Mouse (Mus musculus) hematopoietic stem cell, adult 5-6 weeks (primary cell): ENCODE data around the gene Aqp3. TPM values are rescaled to one million over a fixed set of nuclear protein-coding genes. Genes with fewer than 3 reads are reported as not detected.

ENCODE experiments used
- ATAC-seq, 2 experiments: fragments of 125-278 bp in 1 of 2; replicated peaks in 1 of 2; 2 replicates each; pipeline ENCODE4 v1.8.0; 2016 to 2017; ENCODE audit warnings: inconsistent platforms in 2 of 2, mild to moderate bottlenecking in 2 of 2, moderate number of reproducible peaks in 2 of 2, low read depth in 1 of 2, moderate TSS enrichment in 1 of 2; ENCODE audit not compliant: low FRiP score in 2 of 2, poor library complexity in 2 of 2, severe bottlenecking in 2 of 2, insufficient read depth in 1 of 2, low TSS enrichment in 1 of 2
- total RNA-seq: library from RNA; stranded (forward); fragments of 172-1452, 232-1000 nt; gene quantifications from 2 replicates; pipeline ENCODE4 v1.2.3, GENCODE M21; 2017

Gene Aqp3
- total RNA-seq, 1 experiment from 2014 or later: not detected

DNA sequence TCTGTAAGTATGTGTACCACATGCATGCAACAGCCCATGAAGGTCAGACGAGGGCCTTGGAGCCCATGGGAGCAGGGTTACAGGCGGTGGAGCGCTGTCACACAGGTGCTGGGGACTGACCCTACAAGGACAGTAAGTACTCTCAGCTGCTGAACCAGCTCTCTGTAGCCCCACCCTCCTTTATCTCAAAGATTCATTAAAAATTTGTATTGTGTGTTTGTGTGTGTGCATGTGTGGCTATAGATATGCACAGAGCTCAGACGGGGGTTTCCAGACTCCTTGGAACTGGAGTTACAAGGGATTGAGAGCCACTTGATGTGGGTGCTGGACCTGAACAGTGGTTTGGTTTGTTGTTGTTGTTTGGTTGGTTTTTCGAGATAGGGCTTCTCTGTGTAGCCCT, 16.2 kb downstream of the Aqp3 start:
- ATAC-seq: no peak; a peak in 1 of 4 replicates

DNA sequence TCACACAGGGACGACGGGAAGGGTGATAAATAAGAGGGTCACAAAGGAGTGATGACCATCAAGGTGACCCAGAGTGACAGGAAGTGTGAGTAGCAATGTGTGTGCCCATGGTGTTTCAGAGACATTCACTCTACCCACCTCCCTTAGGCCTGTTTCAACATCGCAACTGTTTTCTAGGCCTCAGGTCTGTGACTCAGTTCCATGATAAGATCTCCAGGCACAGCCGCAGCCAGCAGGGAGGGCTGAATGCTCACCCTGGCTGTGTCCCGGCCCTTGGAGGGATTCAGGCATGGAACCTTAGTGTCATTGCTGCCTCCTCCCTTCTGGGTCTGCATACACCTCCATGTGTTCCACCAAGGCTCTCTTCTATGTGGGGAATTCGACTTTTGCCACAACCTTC, 19.3 kb downstream of the Aqp3 start:
- ATAC-seq: no peak

DNA sequence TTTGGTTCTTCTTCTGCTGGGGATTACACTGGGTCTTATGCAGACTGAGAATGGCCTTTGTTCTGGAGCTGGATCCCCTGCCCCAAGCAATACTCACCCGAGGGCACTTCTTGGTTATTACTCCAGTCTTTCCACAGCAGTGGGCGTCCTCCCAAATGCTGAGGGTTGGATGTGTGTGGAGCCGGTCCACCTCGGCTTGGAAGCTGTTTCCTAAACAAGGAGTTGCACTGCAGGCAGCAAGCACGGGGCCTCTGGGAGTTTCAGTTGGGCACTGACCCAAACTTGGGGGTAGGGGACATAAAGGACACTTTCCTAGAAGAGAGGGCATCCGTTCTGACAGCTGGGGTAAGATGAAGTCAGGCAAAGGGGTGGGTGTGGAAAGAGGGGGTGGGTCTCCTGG, 23.5 kb downstream of the Aqp3 start:
- ATAC-seq: no peak

DNA sequence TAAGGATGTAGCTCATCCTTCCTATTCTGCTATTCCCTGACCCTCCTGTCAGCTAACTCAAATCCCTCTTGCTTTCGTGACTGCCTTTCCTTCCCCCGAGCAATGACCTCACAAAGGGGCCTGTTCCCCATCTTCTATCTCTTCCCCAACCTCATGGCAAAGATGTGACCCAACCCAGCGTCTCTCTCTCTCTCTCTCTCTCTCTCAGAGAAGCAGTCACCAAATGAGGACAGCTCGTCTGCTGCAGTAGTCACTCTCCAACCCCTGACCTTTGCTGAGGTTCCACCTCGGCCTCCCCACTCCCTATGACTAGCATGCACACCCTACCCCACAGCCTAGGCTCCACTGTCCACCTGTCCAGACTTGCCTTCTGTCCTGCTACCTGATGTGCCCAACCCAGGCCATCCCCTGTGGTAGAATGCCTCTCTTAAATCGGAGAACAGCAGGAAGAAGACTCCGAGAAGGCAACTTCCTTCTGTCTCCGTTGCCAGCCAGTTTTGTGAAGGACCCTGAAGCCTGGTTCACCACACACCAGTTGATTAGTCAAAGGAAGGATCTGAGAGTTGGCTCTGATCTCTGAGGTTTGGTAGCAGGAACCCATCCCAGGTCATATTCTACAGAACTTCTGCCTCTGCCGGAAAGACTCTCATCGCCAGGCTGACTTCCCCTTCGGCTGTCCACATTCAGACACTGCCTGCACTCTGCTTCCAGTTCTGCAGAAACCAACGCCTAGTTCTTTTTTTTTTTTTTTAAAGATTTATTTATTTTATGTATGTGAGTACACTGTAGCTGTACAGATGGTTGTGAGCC, 24.8 kb downstream of the Aqp3 start:
- peak; percentile 89 to 94 for ATAC-seq

DNA sequence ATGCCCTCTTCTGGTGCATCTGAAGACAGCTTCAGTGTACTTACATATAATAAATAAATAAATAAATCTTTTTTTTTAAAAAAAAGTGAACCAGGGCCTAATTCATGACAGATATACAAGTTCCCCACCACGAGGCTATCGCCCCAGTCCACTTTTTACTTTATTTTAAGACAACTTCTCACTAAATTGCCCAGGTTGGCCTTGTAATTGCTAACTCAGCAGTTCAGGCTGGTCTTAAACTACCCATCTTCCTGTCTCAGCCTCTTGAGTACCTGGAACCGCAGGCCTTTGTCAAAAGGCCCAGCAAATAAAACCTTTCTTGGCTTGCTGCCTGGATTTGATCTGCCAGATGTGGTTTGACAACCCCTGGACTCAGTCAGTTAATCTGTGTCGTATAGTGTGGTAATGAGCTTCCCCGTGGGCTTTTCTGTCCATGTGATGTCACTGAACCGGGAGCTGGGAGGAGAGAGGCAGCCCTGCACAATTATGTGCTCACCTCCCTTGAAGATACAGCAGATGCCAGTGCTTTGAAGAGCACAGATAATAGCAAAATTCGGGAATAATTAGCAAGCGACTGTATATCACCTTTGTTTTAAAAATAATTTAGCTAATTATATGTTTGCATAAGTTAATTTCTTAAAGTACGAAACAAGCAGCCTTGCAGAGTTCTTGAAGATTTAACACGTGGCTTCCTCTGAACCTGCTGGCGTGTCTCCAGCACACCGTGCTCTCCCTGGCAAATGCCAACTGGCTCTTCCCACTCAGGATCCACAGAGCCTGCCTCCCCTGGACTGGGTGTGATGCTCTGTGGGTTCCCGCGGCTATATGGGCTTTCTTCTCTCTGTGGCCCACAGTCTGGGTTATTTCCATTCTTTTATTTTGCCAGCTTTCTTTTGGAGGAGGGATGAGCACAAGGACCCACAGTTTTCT, 26.2 kb downstream of the Aqp3 start:
- ATAC-seq: no peak

DNA sequence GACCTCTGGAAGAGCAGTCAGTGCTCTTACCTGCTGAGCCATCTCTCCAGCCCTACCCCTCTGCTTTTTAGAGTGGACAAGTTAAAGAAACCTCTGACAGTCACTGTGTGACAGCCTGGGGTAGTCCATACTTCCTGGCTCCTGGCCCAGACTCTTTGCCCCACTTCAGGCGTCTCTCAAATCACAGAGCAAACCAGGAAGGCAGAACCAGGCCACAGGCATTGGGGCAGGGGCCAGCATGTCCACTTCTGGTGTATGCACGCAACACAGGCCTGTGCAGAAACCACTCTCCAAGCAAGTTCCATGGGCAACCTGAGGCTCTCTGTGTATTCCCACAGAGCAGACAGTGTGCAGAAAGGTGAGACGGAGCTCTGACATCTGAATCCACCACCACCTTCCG, 32.8 kb downstream of the Aqp3 start:
- no peak for ATAC-seq

DNA sequence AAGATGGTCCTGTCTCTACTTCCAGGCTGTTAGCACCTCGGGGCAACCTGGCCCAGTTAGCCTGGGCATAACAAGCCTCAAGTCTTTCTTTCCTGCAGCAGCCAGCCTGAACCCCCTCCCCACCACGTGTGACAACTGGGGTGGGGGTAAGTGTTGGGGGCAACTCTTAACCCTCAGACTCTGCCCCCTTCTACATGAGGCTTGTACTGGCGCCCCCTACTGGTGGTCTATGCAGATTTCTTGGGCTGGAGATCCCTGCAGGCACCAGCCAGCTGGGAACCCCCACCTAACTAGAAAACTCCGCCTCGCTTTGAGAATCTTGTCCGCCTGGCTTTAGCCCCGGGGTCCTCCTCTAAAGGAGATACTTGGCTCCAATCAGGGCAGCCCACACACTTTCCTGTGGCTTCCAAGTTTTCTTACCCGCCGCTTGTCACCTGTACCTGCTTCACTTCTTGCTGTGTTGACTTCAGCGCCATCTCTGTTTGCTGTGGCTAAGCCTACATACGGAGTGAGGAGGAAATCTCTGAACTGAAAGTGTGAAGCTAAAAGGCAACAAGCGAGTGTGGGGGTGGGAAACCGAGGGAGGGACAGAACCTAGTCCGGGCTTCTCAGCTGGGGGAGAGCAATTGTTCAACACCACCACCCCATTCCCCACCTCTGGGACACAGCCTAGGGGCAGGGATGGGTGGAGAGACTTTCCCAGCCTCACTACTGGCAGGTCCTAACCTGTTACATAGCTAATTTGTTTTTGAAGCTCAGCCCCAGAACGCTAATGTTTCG, 33.9 kb downstream of the Aqp3 start:
- peak; percentile 22 to 45; a peak in 1 of 4 replicates for ATAC-seq

DNA sequence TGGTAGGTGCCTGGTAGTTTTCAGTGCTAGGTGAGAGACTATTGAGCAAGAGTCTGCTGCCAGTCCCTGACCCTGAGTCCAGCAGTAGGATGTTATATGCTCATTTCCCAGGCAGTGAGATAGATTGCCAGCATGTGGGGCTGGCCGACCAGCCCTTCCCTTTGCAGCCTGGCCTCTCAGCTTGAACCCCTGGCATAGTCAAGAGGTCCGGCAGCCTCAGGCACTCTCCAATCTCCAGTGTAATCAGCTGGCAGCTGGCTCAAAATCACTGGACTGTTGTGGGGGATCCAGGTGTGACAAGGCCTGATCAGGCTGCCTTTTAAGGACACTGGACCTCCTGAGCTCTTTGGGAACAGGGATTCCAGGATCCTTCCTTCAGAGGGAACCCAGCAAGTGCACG, 34.6 kb downstream of the Aqp3 start:
- ATAC-seq: no peak

DNA sequence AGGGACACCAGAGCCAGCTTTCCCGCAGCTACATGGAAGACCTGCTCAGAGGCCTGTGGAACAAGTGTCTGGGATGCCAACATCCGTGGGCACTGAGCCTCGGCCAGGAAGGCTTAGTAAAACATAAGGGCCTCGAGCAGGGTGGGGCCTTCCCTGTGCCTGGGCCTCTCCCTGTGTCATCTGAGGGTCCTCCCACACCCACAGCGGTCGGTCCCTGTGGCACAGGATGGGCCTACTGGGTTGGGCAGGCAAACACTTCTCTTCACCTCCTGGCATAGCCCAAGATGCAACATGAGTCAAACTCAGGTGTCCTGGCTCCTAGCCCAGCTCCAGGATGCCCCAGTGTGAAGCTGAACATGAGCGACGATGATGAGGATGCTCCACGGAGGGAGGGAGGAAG, 40.6 kb downstream of the Aqp3 start:
- no peak for ATAC-seq

DNA sequence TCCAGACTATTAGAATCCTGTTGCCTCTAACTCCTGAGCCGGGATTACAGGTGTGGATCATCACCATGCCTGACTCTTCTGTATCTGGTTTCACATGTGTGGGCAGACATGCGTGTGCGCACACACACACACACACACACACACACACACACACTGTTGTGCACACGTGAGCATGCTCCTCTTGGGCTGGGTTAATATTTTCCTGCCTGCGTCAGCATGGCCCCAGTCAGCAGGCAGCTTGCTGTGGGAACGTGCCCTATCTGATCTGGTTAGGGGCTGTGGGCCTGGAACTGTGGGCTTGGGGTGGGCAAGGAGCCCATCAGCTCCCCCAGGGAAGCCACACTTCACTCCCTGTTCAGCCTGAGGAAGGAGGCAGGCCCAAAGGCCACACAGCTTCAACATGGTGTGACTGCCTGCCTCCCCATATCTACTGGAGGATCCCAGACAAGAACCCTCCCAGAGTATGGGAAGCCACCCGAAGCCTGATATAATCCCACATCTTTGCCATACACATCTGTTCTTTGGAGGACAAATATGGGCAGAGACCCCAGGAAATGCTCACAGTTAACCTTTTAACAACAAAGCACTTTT, 41.1 kb downstream of the Aqp3 start:
- ATAC-seq: no peak

DNA sequence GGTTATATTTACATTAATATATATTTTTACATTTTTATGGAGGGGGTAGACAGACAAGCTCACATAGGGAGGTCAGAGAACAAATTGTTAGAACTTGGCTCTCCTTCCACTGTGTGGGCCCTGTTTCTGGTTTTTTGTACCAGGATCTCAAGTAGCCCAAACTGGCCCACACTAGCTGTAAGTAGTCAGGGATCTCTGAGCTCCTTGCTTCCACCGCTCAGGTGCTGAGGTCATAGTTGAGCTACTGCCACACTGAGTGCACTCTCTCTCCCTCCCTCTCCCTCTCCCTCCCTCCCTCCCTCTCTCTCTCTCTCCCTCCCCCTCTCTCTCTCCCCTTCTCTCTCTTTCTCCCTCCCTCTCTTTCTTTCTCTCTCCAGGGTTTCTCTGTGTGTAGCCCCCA, 41.7 kb downstream of the Aqp3 start:
- no peak for ATAC-seq

DNA sequence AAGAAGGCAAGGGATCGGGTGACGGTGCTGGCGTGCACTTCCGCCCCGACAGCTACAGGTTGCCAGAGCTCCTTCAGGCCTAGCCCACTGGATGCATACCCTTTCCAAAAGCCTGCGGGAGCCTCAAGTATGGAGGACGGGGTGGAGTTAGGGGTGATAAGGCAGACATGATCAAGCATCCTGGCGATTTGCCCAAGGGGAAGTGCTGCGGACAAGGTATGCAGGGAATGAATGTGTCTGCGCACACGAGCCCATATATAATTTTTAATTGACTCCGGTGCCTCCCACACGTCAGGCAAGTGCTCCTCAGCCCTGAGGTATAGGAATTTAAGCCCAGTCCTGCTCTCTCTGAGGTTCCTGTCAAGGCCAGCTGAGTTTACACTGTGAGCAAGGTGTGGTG, 42.9 kb downstream of the Aqp3 start:
- ATAC-seq: no peak

DNA sequence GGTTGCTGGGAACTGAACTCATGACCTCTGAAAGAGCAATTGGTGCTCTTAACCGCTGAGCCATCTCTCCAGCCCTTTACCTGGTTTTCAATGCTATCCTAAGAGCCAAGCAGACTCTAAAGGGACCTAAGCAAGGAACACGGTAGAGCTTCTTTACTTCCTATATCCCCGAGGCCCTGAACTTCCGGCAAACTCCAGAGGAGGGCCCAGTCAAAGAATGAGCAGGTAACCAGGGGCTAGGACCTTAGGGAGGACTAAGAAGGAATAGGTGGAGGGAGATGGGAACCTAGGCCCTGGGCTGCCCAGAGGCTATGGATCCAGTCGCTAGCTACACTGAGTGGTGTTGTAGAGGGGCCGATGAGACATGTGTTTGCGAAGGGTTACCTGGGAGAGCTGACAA, 46.2 kb downstream of the Aqp3 start:
- no peak for ATAC-seq

DNA sequence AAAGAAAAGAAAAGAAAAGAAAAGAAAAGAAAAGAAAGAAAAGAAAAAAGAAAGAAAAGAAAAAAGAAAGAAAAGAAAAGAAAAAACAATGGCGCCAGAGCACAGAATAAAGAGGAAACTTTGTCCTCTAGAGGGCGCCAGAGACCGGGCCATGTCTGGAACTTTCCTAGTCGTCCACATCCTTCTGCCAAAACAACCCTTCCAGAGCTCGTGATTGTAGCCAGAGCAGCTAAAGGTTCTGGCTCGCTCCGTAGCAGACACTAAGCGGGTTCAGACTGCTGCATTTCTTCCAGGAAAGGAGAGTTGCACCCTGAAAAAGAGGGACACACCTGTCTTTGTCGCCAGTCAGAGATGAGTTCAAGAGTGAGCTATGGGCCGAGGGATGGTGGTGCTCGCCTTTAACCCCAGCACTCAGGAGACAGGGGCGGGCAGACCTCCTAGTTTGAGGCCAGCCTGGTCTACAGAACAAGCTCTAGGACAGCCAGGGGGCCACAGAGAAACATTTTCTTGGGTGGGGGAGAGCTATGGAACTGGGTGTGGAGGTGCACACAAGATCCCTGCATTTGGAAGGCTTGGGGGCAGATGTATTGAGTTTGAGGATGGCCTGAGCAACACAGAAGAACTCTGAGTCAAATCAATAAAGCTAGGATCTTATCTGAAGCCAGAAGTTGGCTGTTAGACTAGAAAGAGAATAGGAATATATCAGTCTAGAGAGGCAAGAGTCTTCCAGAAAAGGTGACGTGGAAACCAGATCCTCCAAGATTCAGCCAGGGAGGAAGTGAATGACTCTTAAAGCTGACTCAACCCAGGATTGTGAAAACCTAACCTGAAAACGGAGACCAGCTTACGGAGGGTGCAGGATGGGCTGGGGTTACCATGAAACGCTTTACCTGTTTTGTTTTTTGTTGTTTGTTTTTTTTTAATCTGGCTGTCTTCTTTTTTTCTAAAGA, 47.0 kb downstream of the Aqp3 start:
- ATAC-seq: peak; percentile 65 to 80

DNA sequence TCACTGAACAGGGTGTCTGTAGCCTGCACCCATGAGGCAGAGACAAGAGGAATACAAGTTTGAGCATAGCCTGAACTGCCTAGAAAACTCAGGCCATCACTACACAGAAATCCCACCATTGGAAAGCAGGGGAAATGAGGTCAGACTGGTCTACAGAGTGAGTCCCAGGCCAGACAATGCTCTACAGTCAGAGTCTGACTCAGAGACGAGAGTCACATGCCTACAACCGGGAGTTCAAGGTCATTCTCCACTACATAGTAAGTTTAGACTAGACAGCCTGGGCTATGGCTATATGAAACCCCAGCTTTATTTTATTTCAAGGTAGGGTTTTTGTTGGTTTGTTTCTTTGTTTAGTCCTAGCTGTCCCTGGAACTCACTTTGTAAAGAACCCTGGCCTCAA, 49.1 kb downstream of the Aqp3 start:
- no peak for ATAC-seq

DNA sequence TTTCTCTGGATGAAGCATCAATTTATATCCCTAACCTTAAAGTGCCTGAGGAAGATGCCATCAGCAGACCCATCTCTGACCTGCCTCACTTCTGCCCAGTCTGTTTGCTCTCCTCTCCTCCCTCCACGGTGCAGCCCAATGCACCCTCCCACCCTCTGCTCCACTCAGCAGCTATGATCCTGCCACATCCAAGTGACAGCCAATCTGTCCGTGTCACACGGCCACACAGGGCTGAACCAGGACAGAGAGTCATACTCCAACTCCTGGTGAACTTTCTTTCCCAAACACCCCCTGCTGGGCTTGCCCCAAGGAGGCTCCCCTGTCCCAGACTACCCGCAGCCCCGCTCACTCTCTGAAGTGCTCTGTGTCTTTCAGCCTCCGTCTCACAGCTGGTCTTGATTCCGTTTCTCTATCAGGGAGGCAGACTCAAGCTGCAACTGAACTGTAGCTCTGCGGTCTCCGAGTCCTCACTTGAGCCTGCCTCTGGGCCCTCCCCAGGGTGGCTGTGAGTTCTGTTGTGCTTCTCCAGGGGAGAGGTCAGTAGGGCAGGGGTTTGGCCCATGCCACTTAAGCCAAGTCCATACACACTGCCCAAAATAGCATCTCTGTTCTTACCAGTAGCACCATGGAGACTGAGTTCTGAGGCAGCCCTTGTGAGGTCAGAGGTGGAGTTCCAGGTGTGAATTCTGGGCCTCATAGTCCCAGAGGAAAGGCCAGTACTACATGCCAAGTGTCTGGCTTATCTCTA, 50.3 kb downstream of the Aqp3 start, which contains the start of gene Aqp7:
TSS of gene Aqp7 (minus strand) at position 616 of the 748 bp plus-strand sequence.
- ATAC-seq: no peak
